Mouse (Mus musculus) stomach, embryonic 14.5 days (tissue): ENCODE measurements around the gene Hpcal1. TPM values are rescaled to one million over a fixed set of nuclear protein-coding genes. Genes with fewer than 3 reads are reported as not detected.

Source experiments
- ATAC-seq: fragments of 200-750 bp; cut with Nextera tagmentation; 2 replicates; pipeline ENCODE4 v1.8.0; 2017; ENCODE audit warnings: low read depth, moderate TSS enrichment; ENCODE audit not compliant: insufficient number of reproducible peaks, insufficient read depth, low FRiP score
- H3K27ac ChIP-seq: fragments of 300-500 bp; sonication (generic); 2 replicates; pipeline ENCODE4 v1.5.1; 2014; ENCODE audit warnings: mild to moderate bottlenecking, low read length, moderate library complexity, mixed read lengths
- H3K27me3 ChIP-seq: fragments of 300-500 bp; sonication (generic); 2 replicates; pipeline ENCODE4 v1.6.1; 2014; ENCODE audit warnings: low read length, control low read depth, mixed read lengths; ENCODE audit not compliant: control insufficient read depth, insufficient read depth
- H3K36me3 ChIP-seq: fragments of 300-500 bp; sonication (generic); 2 replicates; pipeline ENCODE4 v1.6.1; 2014; ENCODE audit warnings: mild to moderate bottlenecking, control low read depth, low read length, moderate library complexity, mixed read lengths; ENCODE audit not compliant: control insufficient read depth, insufficient read depth
- H3K4me1 ChIP-seq: fragments of 300-500 bp; sonication (generic); 2 replicates; pipeline ENCODE4 v1.6.1; 2014; ENCODE audit warnings: low read length, control low read depth, mixed read lengths; ENCODE audit not compliant: control insufficient read depth, insufficient read depth
- H3K4me2 ChIP-seq: fragments of 300-500 bp; sonication (generic); replicated peaks from 2 replicates; pipeline ENCODE4 v1.6.1; 2014; ENCODE audit warnings: low read depth, low read length, control low read depth
- H3K4me3 ChIP-seq: fragments of 300-500 bp; sonication (generic); 2 replicates; pipeline ENCODE4 v1.5.1; 2014; ENCODE audit warnings: low read depth, low read length, control low read depth
- H3K9ac ChIP-seq: fragments of 300-500 bp; sonication (generic); replicated peaks from 2 replicates; pipeline ENCODE4 v1.6.1; 2014; ENCODE audit warnings: low read depth, mild to moderate bottlenecking, control low read depth, low read length, moderate library complexity, mixed read lengths
- H3K9me3 ChIP-seq: fragments of 300-500 bp; sonication (generic); 2 replicates; pipeline ENCODE4 v1.6.1; 2016; ENCODE audit warnings: low read depth, low read length, control low read depth; ENCODE audit not compliant: control insufficient read depth
- WGBS: fragments of 180-500 bp; shearing (Covaris S2); extraction: QIAGEN DNeasy Blood & Tissue Kit; methylation state at CpG from one replicate; pipeline ENCODE4 v1.1.7; 2014; 5-methylcytosine and 5-hydroxymethylcytosine counted together
- polyA plus RNA-seq: library from polyadenylated mRNA; unstranded; fragments of >200 nt; fragmentation: Nextera tagmentation; extraction: Ambion mirVana; gene quantifications from 2 replicates; pipeline ENCODE4 v1.2.1, GENCODE M21; 2014

Gene Hpcal1
- polyA plus RNA-seq, 1 experiment from 2014 or later = 55.3 TPM

GRCm38 (mm10) chr12:17677743-17678142, 12.9 kb upstream of the Hpcal1 start:
- WGBS = 82% methylated on average over 2 of the region's 2 CpGs
- H3K27me3 ChIP-seq = no peaks in the 10 kb centered on the region
- no peak overlapping the region for H3K9ac ChIP-seq
- no peaks in the 10 kb centered on the region for H3K36me3 ChIP-seq
- no peak overlapping the region for H3K4me2 ChIP-seq
- H3K9me3 ChIP-seq = no peaks in the 10 kb centered on the region
- ATAC-seq = no peak
- no peaks in the 10 kb centered on the region for H3K4me1 ChIP-seq
- no peak overlapping the region for H3K27ac ChIP-seq
- no peak overlapping the region for H3K4me3 ChIP-seq

GRCm38 (mm10) chr12:17679571-17679970, 11.1 kb upstream of the Hpcal1 start:
- no peaks in the 10 kb centered on the region for H3K36me3 ChIP-seq
- 82% methylated on average over 4 of the region's 4 CpGs for WGBS
- H3K4me3 ChIP-seq = no peak overlapping the region
- ATAC-seq = no peak
- H3K4me2 ChIP-seq = no peak overlapping the region
- no peaks in the 10 kb centered on the region for H3K27me3 ChIP-seq
- H3K4me1 ChIP-seq = no peaks in the 10 kb centered on the region
- no peaks in the 10 kb centered on the region for H3K9me3 ChIP-seq
- no peak overlapping the region for H3K27ac ChIP-seq
- H3K9ac ChIP-seq = no peak overlapping the region

- no peak overlapping the region for H3K4me2 ChIP-seq
- H3K4me1 ChIP-seq = no peaks in the 10 kb centered on the region
- no peak overlapping the region for H3K9ac ChIP-seq
- no peaks in the 10 kb centered on the region for H3K9me3 ChIP-seq
- no peaks in the 10 kb centered on the region for H3K36me3 ChIP-seq
- no peak overlapping the region for H3K27ac ChIP-seq
- no peak overlapping the region for H3K4me3 ChIP-seq
- WGBS = 81% methylated on average over 2 of the region's 2 CpGs
- ATAC-seq = no peak
- no peaks in the 10 kb centered on the region for H3K27me3 ChIP-seq
Measured at GRCm38 (mm10) chr12:17682161-17682560, 8.5 kb upstream of the Hpcal1 start.

- no peak overlapping the region for H3K27ac ChIP-seq
- ATAC-seq = no peak
- no peaks in the 10 kb centered on the region for H3K9me3 ChIP-seq
- no peak overlapping the region for H3K9ac ChIP-seq
- no peaks in the 10 kb centered on the region for H3K27me3 ChIP-seq
- WGBS = 80% methylated on average over 1 of the region's 1 CpGs
- H3K4me1 ChIP-seq = no peaks in the 10 kb centered on the region
- H3K4me2 ChIP-seq = no peak overlapping the region
- no peaks in the 10 kb centered on the region for H3K36me3 ChIP-seq
- no peak overlapping the region for H3K4me3 ChIP-seq
Measured at GRCm38 (mm10) chr12:17684315-17684714, 6.3 kb upstream of the Hpcal1 start.

DNA sequence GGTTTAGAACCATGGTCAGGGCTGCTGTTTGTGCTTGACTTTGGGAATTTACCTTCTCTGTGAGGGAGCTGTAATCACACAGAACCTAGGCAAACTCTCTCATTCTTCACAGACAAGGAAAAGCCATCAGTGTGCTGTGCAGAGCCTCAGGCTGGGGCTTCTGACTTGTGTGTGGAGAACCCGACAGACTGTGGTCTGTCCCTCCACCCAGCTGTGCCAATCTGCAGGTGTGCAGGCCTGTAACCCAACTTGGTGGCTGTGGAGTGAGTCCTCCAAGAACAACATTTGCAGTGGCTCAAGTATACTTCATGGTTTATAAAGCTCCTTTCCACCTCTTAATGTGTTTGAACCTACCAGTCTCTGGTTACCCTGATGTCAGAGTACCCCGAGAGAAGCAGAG, 4.5 kb upstream of the Hpcal1 start:
- Histone ChIP-seq H3K27ac (no peak overlapping the region), H3K27me3 (no peaks in the 10 kb centered on the region), H3K4me2 (no peak overlapping the region), H3K9ac (no peak overlapping the region), H3K36me3 (no peaks in the 10 kb centered on the region), H3K4me3 (no peak overlapping the region), H3K9me3 (no peaks in the 10 kb centered on the region), H3K4me1 (no peaks in the 10 kb centered on the region)
- WGBS = 58% methylated on average over 2 of the region's 2 CpGs
- ATAC-seq = no peak

DNA sequence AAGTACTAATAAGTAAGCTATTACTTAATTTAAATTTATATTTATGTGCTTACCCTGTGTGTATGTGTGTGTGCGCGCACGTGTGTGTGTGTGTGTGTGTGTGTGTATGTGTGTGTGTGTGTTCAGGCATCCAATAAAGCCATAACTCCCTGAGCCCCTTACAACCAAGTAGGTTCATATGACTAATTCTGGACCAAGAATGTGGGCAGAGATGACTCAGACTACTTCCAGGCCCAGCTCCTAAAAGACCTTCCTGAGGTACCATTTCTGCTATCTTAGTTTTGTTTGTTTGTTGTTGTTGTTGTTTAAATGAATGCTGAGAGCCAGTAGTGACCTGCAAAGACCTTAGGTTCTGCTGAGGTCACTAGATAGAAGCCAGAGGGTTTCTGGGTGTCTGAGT, 1.7 kb upstream of the Hpcal1 start:
- Histone ChIP-seq H3K27ac (no peak overlapping the region), H3K9me3 (no peaks in the 10 kb centered on the region), H3K4me3 (no peak overlapping the region), H3K27me3 (no peaks in the 10 kb centered on the region), H3K36me3 (no peaks in the 10 kb centered on the region), H3K4me1 (no peaks in the 10 kb centered on the region), H3K9ac (no peak overlapping the region), H3K4me2 (no peak overlapping the region)
- ATAC-seq = no peak
- WGBS = 94% methylated on average over 3 of the region's 3 CpGs

- Histone ChIP-seq H3K4me2 (peak overlapping the region; percentile 90), H3K4me1 (no peaks in the 10 kb centered on the region), H3K36me3 (no peaks in the 10 kb centered on the region), H3K27me3 (no peaks in the 10 kb centered on the region), H3K9ac (0 out of 2 replicates have a peak overlapping the region, but pooled peaks have one; percentile 55), H3K27ac (no peak overlapping the region), H3K4me3 (peak overlapping the region; percentile 77), H3K9me3 (no peaks in the 10 kb centered on the region)
- ATAC-seq = peak; percentile 83
- 9% methylated on average over 20 of the region's 20 CpGs for WGBS
Measured at GRCm38 (mm10) chr12:17689931-17690563, 609 bp upstream of the Hpcal1 start.

DNA sequence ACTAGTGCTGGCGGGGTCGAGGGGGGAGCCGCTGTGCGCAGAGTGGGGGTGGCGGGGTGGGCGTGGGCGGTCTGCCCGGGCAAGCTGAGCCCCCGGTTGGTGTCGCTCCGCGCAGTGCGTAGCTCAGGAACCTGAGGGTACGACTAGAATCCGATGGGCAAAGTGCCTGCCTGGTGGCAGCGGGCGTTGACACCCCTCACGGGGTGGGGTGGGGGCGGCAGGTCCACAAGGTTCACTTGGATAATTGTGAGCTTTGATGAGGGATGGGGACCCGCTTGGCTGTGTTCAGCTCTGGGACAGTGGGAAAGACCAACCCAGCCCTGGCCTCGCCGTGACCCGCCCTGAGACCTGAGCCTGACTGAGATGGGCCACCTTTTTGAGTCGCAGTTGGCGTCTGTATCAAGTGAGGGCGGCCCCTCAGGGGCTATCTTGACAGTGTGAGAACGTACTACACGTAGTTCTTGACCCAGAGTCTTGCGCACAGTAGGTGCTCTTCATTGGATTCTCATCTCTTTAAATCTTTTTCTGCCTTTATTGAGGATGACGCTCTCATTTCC, 742 bp downstream of the Hpcal1 start:
- Histone ChIP-seq H3K36me3 (no peaks in the 10 kb centered on the region), H3K4me1 (no peaks in the 10 kb centered on the region), H3K9ac (peak overlapping the region; percentile 55), H3K4me3 (peak overlapping the region; percentile 77), H3K27ac (no peak overlapping the region), H3K9me3 (no peaks in the 10 kb centered on the region), H3K4me2 (peak overlapping the region; percentile 90), H3K27me3 (no peaks in the 10 kb centered on the region)
- ATAC-seq = peak; percentile 5
- WGBS = 1% methylated on average over 30 of the region's 30 CpGs

DNA sequence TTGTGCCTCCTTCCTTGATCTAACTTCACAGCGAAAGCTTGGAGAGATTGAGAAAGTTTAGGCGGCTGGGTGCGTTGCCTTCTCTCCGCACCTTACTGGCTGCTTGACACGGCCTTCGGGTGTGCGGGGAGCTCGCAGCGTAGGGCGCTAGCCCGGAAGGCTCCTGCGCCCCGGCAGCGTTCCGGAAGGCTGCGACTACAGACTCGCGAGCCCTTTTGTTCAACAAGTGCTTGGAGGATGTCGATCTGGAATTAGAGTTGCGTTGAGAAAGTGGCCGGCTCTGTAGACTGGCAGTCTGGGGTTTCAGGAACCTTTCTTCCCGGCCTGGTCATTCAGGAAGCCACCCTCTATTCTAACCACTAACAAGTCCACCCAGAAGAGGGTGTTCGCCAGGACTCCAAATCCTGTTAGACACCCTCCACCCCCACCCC, 1.2 kb downstream of the Hpcal1 start:
- peak overlapping the region; percentile 55; the same call in 1 of the 2 replicates for H3K9ac ChIP-seq
- no peak for ATAC-seq
- peak overlapping the region; percentile 90 for H3K4me2 ChIP-seq
- no peak overlapping the region for H3K27ac ChIP-seq
- H3K27me3 ChIP-seq = no peaks in the 10 kb centered on the region
- peak overlapping the region; percentile 77 for H3K4me3 ChIP-seq
- no peaks in the 10 kb centered on the region for H3K36me3 ChIP-seq
- H3K9me3 ChIP-seq = no peaks in the 10 kb centered on the region
- WGBS = 0% methylated on average over 23 of the region's 23 CpGs
- H3K4me1 ChIP-seq = no peaks in the 10 kb centered on the region
